ENCODE assay signal across 8 mouse cellular contexts in the genomic region with DNA sequence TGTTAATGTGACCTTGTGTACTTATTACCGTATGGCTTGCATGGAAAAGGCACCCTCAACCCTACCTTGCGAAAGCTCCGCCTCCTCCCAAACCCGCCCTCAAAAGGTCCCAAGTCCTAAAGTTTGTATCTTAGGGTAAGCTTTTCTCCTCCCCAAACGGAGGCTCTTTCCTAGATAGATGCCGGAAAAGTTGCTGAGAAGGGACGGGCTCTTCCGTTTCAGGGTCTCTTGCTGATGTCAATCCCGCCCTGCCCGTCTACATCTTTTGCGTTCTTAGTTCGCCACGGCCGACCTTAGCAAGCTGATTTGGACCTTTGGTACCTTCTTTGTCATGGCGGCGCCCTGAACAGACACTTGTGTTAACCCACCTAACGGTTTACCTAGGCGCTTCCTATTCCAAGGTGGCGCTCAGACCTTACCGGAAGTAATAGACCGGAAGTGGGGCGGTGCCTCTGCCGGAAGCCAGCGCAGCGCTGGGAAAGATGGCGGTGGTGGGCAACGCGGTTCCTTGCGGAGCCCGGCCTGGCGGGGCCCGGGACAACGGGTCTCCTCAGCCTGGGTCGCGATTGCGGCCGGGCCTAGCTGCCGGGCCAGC. TPM values are rescaled to one million over a fixed set of nuclear protein-coding genes. Genes with fewer than 3 reads are reported as not detected.
DNase-seq lines count a peak whose midpoint lies in the region; ATAC-seq and TF ChIP-seq lines count a peak whose summit lies in the region.

A gene (plus strand): TSS at position 391 of the 595 bp plus-strand sequence.
A gene (minus strand): TSS at position 406 of the 595 bp plus-strand sequence.

- peaks cover 21% of the 10 kb centered on the region for H3K4me1 ChIP-seq in heart, embryonic 12.5 days (replicated peaks)
- peaks cover 9% of the 10 kb centered on the region; the same call in 1 of the 2 replicates for H3K4me1 ChIP-seq in kidney, postnatal 0 days (replicated peaks; ENCODE audit: insufficient read depth, low read length)
- H3K4me1 ChIP-seq in liver, embryonic 11.5 days (replicated peaks; ENCODE audit: control insufficient read depth, insufficient read depth, low read length): peaks cover 22% of the 10 kb centered on the region
- peaks cover 10% of the 10 kb centered on the region for H3K4me1 ChIP-seq in stomach, embryonic 14.5 days (ENCODE audit: control insufficient read depth, insufficient read depth, low read length)

- under 1% methylated on average over 38 of the region's 38 CpGs for WGBS in heart, embryonic 12.5 days
- under 1% methylated on average over 38 of the region's 38 CpGs for WGBS in kidney, postnatal 0 days
- WGBS in liver, embryonic 11.5 days: 0% methylated on average over 38 of the region's 38 CpGs
- WGBS in stomach, embryonic 14.5 days: under 1% methylated on average over 38 of the region's 38 CpGs

- DNase-seq in brain, adult 2 months (ENCODE audit: low read depth, low spot score): peak; percentile 95
- DNase-seq in kidney, postnatal 0 days (ENCODE audit: low spot score): peak; percentile 95
- DNase-seq in liver, embryonic 11.5 days (ENCODE audit: low spot score): peak; percentile 89
- DNase-seq in naive thymus-derived CD4-positive, alpha-beta T cell, adult 2 months (ENCODE audit: low read depth): peak; percentile 93

- peak within 1 kb of the TSS; percentile 96 for H3ac ChIP-seq in C2C12 (ENCODE audit: control insufficient read depth, insufficient read length, low read depth)

- no peak for TF ChIP-seq CTCF in C2C12 (IDR thresholded peaks at IDR 0.05; ENCODE audit: control insufficient read depth, insufficient read depth, insufficient read length)
- TF ChIP-seq CTCF in kidney, postnatal 0 days (IDR thresholded peaks at IDR 0.05; ENCODE audit: low read depth): peak; percentile 8; the same call in 1 of the 2 replicates

- H3K27ac ChIP-seq in heart, embryonic 12.5 days (ENCODE audit: poor library complexity, severe bottlenecking): peak within 1 kb of the TSS; percentile 83
- H3K27ac ChIP-seq in kidney, postnatal 0 days: peak within 1 kb of the TSS; percentile 88
- peak within 1 kb of the TSS; percentile 91 for H3K27ac ChIP-seq in liver, embryonic 11.5 days (ENCODE audit: low read depth, low read length)
- H3K27ac ChIP-seq in stomach, embryonic 14.5 days (ENCODE audit: low read length): peak within 1 kb of the TSS; percentile 66

- H3K79me3 ChIP-seq in C2C12 (ENCODE audit: low read depth): peaks cover 29% of the 10 kb centered on the region

- peak within 1 kb of the TSS; percentile 89 for H3K4me3 ChIP-seq in C2C12 (ENCODE audit: insufficient read depth, poor library complexity, severe bottlenecking)
- peak within 1 kb of the TSS; percentile 86 for H3K4me3 ChIP-seq in heart, embryonic 12.5 days
- peak within 1 kb of the TSS; percentile 100 for H3K4me3 ChIP-seq in kidney, postnatal 0 days (replicated peaks; ENCODE audit: low read depth, low read length)
- peak within 1 kb of the TSS; percentile 74 for H3K4me3 ChIP-seq in liver, embryonic 11.5 days (ENCODE audit: low read depth, low read length)
- H3K4me3 ChIP-seq in stomach, embryonic 14.5 days (ENCODE audit: low read depth, low read length): peak within 1 kb of the TSS; percentile 95

- H3K9ac ChIP-seq in heart, embryonic 12.5 days: peak within 1 kb of the TSS; percentile 97
- peak within 1 kb of the TSS; percentile 97 for H3K9ac ChIP-seq in kidney, postnatal 0 days (ENCODE audit: low read depth, low read length)
- peak within 1 kb of the TSS; percentile 85 for H3K9ac ChIP-seq in liver, embryonic 11.5 days (ENCODE audit: low read depth, low read length)
- H3K9ac ChIP-seq in stomach, embryonic 14.5 days (replicated peaks; ENCODE audit: low read depth, low read length): peak within 1 kb of the TSS; percentile 87

- ATAC-seq in erythroblast, adult 5-6 weeks (replicated peaks; ENCODE audit: low FRiP score, poor library complexity, severe bottlenecking): peak; percentile 96
- peak; percentile 92 for ATAC-seq in heart, embryonic 12.5 days (ENCODE audit: insufficient number of reproducible peaks, low FRiP score)
- peak; percentile 95 for ATAC-seq in kidney, postnatal 0 days (replicated peaks; ENCODE audit: low FRiP score, low read depth)
- ATAC-seq in liver, embryonic 11.5 days (replicated peaks; ENCODE audit: low FRiP score): peak; percentile 93
- ATAC-seq in stomach, embryonic 14.5 days (ENCODE audit: insufficient number of reproducible peaks, insufficient read depth, low FRiP score, low read depth): peak; percentile 93

- no peaks in the 10 kb centered on the region for H3K9me3 ChIP-seq in heart, embryonic 12.5 days (replicated peaks)
- no peaks in the 10 kb centered on the region for H3K9me3 ChIP-seq in kidney, postnatal 0 days (replicated peaks; ENCODE audit: low read length)
- H3K9me3 ChIP-seq in liver, embryonic 11.5 days (ENCODE audit: control insufficient read depth, low read length): no peaks in the 10 kb centered on the region
- no peaks in the 10 kb centered on the region for H3K9me3 ChIP-seq in stomach, embryonic 14.5 days (ENCODE audit: control insufficient read depth, low read depth, low read length)

- peaks cover 30% of the 10 kb centered on the region for H3K36me3 ChIP-seq in C2C12 (ENCODE audit: control insufficient read depth, insufficient read depth)
- peaks cover 24% of the 10 kb centered on the region for H3K36me3 ChIP-seq in heart, embryonic 12.5 days
- H3K36me3 ChIP-seq in kidney, postnatal 0 days (ENCODE audit: insufficient read depth, low read length): 0 out of 2 replicates have a peak, but pooled peaks cover 17% of the 10 kb centered on the region
- peaks cover 19% of the 10 kb centered on the region for H3K36me3 ChIP-seq in liver, embryonic 11.5 days (ENCODE audit: control insufficient read depth, insufficient read depth, low read length)
- peaks cover 16% of the 10 kb centered on the region for H3K36me3 ChIP-seq in stomach, embryonic 14.5 days (ENCODE audit: control insufficient read depth, insufficient read depth, low read length)

- H3K4me2 ChIP-seq in heart, embryonic 12.5 days: peak within 1 kb of the TSS; percentile 86
- H3K4me2 ChIP-seq in kidney, postnatal 0 days (ENCODE audit: low read length): peak within 1 kb of the TSS; percentile 70
- peak within 1 kb of the TSS; percentile 85 for H3K4me2 ChIP-seq in liver, embryonic 11.5 days
- peak within 1 kb of the TSS; percentile 79 for H3K4me2 ChIP-seq in stomach, embryonic 14.5 days (replicated peaks; ENCODE audit: low read depth, low read length)

- H3K79me2 ChIP-seq in C2C12 (ENCODE audit: control insufficient read depth, insufficient read depth): peaks cover 47% of the 10 kb centered on the region

- no peaks in the 10 kb centered on the region for H3K27me3 ChIP-seq in C2C12 (ENCODE audit: control insufficient read depth, insufficient read depth, insufficient read length)
- H3K27me3 ChIP-seq in heart, embryonic 12.5 days (replicated peaks): no peaks in the 10 kb centered on the region
- no peaks in the 10 kb centered on the region for H3K27me3 ChIP-seq in kidney, postnatal 0 days (ENCODE audit: insufficient read depth, low read length)
- no peaks in the 10 kb centered on the region for H3K27me3 ChIP-seq in liver, embryonic 11.5 days (replicated peaks; ENCODE audit: control insufficient read depth, insufficient read depth, low read length)
- no peaks in the 10 kb centered on the region for H3K27me3 ChIP-seq in stomach, embryonic 14.5 days (ENCODE audit: control insufficient read depth, insufficient read depth, low read length)

TF ChIP-seq in C2C12, 6 proteins besides CTCF, POLR2A, EP300 and RAD21:
- TF ChIP-seq MAX (IDR thresholded peaks at IDR 0.05) (peak; percentile 76), CEBPB (IDR thresholded peaks at IDR 0.05; ENCODE audit: low read depth) (no peak), FOSL1 (IDR thresholded peaks at IDR 0.05; ENCODE audit: insufficient read depth, low read length, poor library complexity, severe bottlenecking) (no peak), USF1 (IDR thresholded peaks at IDR 0.05; ENCODE audit: low read depth) (no peak)

RNA-seq across cellular contexts. Expression of the first gene that starts in this region (rescaled TPM):
- 36.2 TPM for polyA plus RNA-seq in C2C12 (2012; fragmentation: generic; extraction: Trizol)
- 9.2 and 9.4 TPM in 2 replicates for total RNA-seq in erythroblast, adult 5-6 weeks (2015; ENCODE audit: low replicate concordance)
- 3.7 and 3.9 TPM in 2 replicates for total RNA-seq in erythroblast, adult 5-6 weeks (2017; ENCODE audit: low replicate concordance)
- 34.4 and 36.7 TPM in 2 replicates for polyA plus RNA-seq in heart, embryonic 12.5 days (2016; fragmentation: Nextera tagmentation; extraction: Ambion mirVana)
- 34.1 and 38.4 TPM in 2 replicates for polyA plus RNA-seq in kidney, postnatal 0 days (2015; fragmentation: Nextera tagmentation; extraction: Ambion mirVana)
- polyA plus RNA-seq in liver, embryonic 11.5 days (2014; fragmentation: Nextera tagmentation; extraction: Ambion mirVana): 53.4 and 54.2 TPM in 2 replicates
- 45.7 and 45.9 TPM in 2 replicates for polyA plus RNA-seq in stomach, embryonic 14.5 days (2014; fragmentation: Nextera tagmentation; extraction: Ambion mirVana)

RNA-seq across cellular contexts. Expression of the second gene that starts in this region (rescaled TPM):
- polyA plus RNA-seq in C2C12 (2012; fragmentation: generic; extraction: Trizol): 3.9 TPM
- 13.1 and 14.0 TPM in 2 replicates for total RNA-seq in erythroblast, adult 5-6 weeks (2015; ENCODE audit: low replicate concordance)
- total RNA-seq in erythroblast, adult 5-6 weeks (2017; ENCODE audit: low replicate concordance): 21.1 and 28.6 TPM in 2 replicates
- 16.9 and 18.0 TPM in 2 replicates for polyA plus RNA-seq in heart, embryonic 12.5 days (2016; fragmentation: Nextera tagmentation; extraction: Ambion mirVana)
- 14.7 and 17.4 TPM in 2 replicates for polyA plus RNA-seq in kidney, postnatal 0 days (2015; fragmentation: Nextera tagmentation; extraction: Ambion mirVana)
- 21.3 and 21.7 TPM in 2 replicates for polyA plus RNA-seq in liver, embryonic 11.5 days (2014; fragmentation: Nextera tagmentation; extraction: Ambion mirVana)
- 35.3 and 35.4 TPM in 2 replicates for polyA plus RNA-seq in stomach, embryonic 14.5 days (2014; fragmentation: Nextera tagmentation; extraction: Ambion mirVana)

Comparison
In these comparisons a context has a peak if more than half of its experiments do, and no peak if none do; other contexts are left out.
1. Peak in every context shown above with its lines: DNase-seq, ATAC-seq, H3K4me3 ChIP-seq and H3K27ac ChIP-seq.